Mouse (Mus musculus) hindbrain, embryonic 14.5 days (tissue): Measurements from ENCODE around the gene Brsk1. TPM values are rescaled to one million over a fixed set of nuclear protein-coding genes. Genes with fewer than 3 reads are reported as not detected.

Experiments used
- ATAC-seq: fragments of 200-750 bp; cut with Nextera tagmentation; 2 replicates; pipeline ENCODE4 v1.8.0; 2017; ENCODE audit warnings: moderate number of reproducible peaks, mild to moderate bottlenecking, moderate TSS enrichment, moderate library complexity; ENCODE audit not compliant: low FRiP score
- DNase-seq: peaks from one replicate; pipeline ENCODE4 v3.0.0-alpha.2; 2015; ENCODE audit warnings: low spot score
- H3K27ac ChIP-seq: fragments of 300-500 bp; sonication (generic); 2 replicates; pipeline ENCODE4 v1.5.1; 2014; ENCODE audit warnings: mild to moderate bottlenecking, moderate library complexity
- H3K27me3 ChIP-seq: fragments of 300-500 bp; sonication (generic); 2 replicates; pipeline ENCODE4 v1.6.1; 2014; ENCODE audit warnings: mild to moderate bottlenecking, low read length, mixed read lengths; ENCODE audit not compliant: control insufficient read depth, insufficient read depth
- H3K36me3 ChIP-seq: fragments of 300-500 bp; sonication (generic); replicated peaks from 2 replicates; pipeline ENCODE4 v1.6.1; 2014; ENCODE audit not compliant: control insufficient read depth, insufficient read depth
- H3K4me1 ChIP-seq: fragments of 300-500 bp; sonication (generic); replicated peaks from 2 replicates; pipeline ENCODE4 v1.6.1; 2014; ENCODE audit warnings: antibody characterized with exemption, low read length, mixed read lengths; ENCODE audit not compliant: control insufficient read depth, insufficient read depth
- H3K4me2 ChIP-seq: fragments of 300-500 bp; sonication (generic); replicated peaks from 2 replicates; pipeline ENCODE4 v1.6.1; 2014; ENCODE audit warnings: mild to moderate bottlenecking, moderate library complexity
- H3K4me3 ChIP-seq: fragments of 300-500 bp; sonication (generic); replicated peaks from 2 replicates; pipeline ENCODE4 v1.5.1; 2014; ENCODE audit warnings: mild to moderate bottlenecking, low read length
- H3K9ac ChIP-seq: fragments of 300-500 bp; sonication (generic); 2 replicates; pipeline ENCODE4 v1.6.1; 2014
- H3K9me3 ChIP-seq: fragments of 300-500 bp; sonication (generic); 2 replicates; pipeline ENCODE4 v1.6.1; 2016; ENCODE audit warnings: low read length; ENCODE audit not compliant: control insufficient read depth
- WGBS: fragments of 180-500 bp; shearing (Covaris S2); extraction: QIAGEN DNeasy Blood & Tissue Kit; methylation state at CpG from one replicate; pipeline ENCODE4 v1.1.7; 2014; 5-methylcytosine and 5-hydroxymethylcytosine counted together
- polyA plus RNA-seq: library from polyadenylated mRNA; unstranded; fragments of >200 nt; fragmentation: Nextera tagmentation; extraction: Ambion mirVana; gene quantifications from 2 replicates; pipeline ENCODE4 v1.2.1, GENCODE M21; 2014

The Brsk1 gene
- polyA plus RNA-seq, 1 experiment from 2014 or later = 10.3 TPM

DNA sequence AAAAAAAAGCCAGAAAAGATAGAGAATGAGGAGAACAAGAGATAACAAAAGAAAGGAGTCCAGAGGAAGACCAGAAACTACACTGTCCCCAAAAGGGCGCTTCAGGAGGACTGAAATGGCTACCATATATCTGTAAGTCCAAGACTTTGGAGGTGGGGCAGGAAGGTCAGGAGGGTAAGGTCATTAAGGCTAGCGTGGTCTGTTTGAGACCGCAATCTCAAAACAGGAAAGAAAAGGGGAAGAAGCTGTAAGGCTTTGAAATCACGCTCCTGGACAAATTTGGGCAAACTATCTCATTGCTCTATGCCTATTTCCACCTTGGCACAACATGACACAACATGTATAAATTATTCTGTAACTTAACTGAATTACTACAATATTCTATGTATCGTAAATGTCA lies 7.1 kb upstream of the Brsk1 start:
- Histone ChIP-seq H3K4me3 (no peak overlapping the region), H3K9me3 (no peaks in the 10 kb centered on the region), H3K27me3 (no peaks in the 10 kb centered on the region), H3K4me2 (no peak overlapping the region), H3K4me1 (peaks cover 8% of the 10 kb centered on the region), H3K36me3 (peaks cover 27% of the 10 kb centered on the region), H3K9ac (no peak overlapping the region), H3K27ac (no peak overlapping the region)
- no peak for ATAC-seq
- DNase-seq = no peak
- 92% methylated on average over 5 of the region's 5 CpGs for WGBS

DNA sequence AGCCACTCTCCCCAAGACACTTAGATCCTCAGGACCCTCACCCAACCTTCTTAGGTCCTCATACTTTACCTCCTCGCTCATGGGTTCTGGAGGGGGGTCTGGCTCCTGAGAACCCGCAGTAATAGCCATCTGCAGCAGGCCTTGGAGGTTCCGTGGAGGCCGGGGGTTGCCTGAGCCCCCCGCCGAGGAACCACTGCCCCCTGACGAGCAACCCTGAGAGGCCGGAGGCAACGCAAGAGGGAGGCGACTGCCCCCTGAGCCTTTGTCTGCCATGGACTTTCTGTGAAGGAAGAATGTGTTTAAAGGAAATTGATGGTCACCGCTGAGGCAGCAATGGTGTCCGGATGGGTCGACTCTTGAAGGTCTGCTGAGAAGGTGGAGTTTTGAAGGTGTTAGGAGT lies 6.2 kb upstream of the Brsk1 start:
- Histone ChIP-seq H3K4me1 (peaks cover 8% of the 10 kb centered on the region), H3K27me3 (no peaks in the 10 kb centered on the region), H3K36me3 (peaks cover 22% of the 10 kb centered on the region), H3K9ac (peak overlapping the region; percentile 58), H3K4me2 (peak overlapping the region; percentile 81), H3K27ac (peak overlapping the region; percentile 68), H3K9me3 (no peaks in the 10 kb centered on the region), H3K4me3 (peak overlapping the region; percentile 57)
- no peak for DNase-seq
- under 1% methylated on average over 13 of the region's 13 CpGs for WGBS
- no peak for ATAC-seq

DNA sequence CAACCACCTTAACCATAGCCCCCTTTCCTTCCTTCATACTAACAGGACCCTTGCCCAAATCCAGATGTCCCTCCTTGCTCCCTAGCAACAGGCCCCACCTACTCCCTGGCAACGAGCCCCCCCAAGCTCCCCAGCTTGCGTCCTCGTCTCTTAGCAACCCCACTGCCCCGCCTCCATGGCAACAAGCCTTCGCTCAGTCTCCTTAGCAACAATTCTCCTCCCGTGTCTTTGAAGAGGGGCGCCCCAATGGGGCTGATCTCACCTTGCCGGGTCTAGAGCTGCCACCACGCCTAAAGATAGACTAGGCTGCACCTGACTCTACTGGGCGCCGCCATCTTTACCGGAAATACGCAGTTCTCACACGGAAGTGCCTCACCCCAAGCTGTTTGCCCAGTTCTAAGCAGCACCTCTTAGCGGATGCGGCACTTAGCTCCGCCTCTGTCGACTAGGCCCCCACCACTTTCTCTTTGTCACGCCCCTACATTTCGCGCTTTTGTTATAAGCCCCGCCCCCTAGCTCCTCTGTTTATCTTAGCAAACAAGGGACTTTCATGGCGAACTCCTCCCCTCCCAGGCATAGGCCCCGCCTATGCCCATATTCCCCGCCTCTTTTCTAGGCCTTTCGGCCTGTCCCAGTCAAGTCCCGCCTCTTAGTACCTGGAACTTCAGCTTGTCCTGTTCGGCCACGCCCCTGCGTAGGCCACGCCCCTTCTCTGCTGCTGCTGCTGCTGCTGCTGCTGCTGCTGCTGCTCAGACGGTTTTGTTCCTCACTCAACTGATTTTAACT lies 5.6 kb upstream of the Brsk1 start, which contains the start of gene Hspbp1:
Hspbp1 (minus strand) TSS at position 437 of the 786 bp plus-strand sequence.
- WGBS = under 1% methylated on average over 32 of the region's 32 CpGs
- H3K9ac ChIP-seq = peak within 1 kb of the TSS; percentile 58
- peaks cover 19% of the 10 kb centered on the region for H3K36me3 ChIP-seq
- H3K27ac ChIP-seq = peak within 1 kb of the TSS; percentile 68
- H3K27me3 ChIP-seq = no peaks in the 10 kb centered on the region
- peak within 1 kb of the TSS; percentile 81 for H3K4me2 ChIP-seq
- peak within 1 kb of the TSS; percentile 57 for H3K4me3 ChIP-seq
- ATAC-seq = peak; percentile 98
- no peaks in the 10 kb centered on the region for H3K9me3 ChIP-seq
- peak; percentile 87 for DNase-seq
- peaks cover 8% of the 10 kb centered on the region for H3K4me1 ChIP-seq

DNA sequence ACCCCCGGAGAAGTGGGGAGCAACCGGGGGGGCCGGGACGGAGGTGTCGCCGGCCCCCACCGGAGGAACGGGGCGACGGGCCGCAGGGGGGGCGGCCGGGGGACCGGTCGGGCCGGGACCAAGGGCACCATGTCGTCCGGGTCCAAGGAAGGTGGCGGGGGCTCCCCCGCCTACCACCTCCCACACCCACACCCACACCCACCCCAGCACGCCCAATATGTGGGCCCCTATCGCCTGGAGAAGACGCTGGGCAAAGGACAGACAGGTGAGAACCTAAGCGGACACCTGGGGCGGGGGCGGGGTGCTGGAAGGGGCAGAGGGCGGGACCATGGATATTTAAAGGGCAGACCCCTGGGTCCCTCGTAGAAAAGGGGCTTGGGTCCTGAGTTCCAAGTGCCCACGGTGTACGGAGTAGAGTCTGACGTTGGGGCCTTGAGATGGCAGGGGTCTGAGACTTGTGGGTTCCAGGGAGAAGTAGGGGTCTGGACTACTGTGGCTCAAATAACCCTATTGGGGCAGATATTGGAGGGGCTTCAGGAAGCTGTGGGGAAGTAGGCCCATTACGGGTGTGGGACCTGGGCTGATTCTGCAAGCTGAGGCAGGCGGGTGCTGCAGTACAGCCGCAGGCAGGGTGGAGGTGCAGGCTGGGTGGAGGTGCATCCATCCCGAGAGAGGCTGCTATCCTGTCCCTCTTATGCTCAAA lies 698 bp downstream of the Brsk1 start:
- Histone ChIP-seq H3K27ac (peak overlapping the region; percentile 95), H3K27me3 (no peaks in the 10 kb centered on the region), H3K36me3 (peaks cover 38% of the 10 kb centered on the region), H3K4me2 (peak overlapping the region; percentile 77), H3K9ac (peak overlapping the region; percentile 100), H3K4me3 (peak overlapping the region; percentile 93), H3K4me1 (peaks cover 9% of the 10 kb centered on the region), H3K9me3 (no peaks in the 10 kb centered on the region)
- DNase-seq (peak; percentile 27), ATAC-seq (peak; percentile 49)
- WGBS = 4% methylated on average over 27 of the region's 35 CpGs

DNA sequence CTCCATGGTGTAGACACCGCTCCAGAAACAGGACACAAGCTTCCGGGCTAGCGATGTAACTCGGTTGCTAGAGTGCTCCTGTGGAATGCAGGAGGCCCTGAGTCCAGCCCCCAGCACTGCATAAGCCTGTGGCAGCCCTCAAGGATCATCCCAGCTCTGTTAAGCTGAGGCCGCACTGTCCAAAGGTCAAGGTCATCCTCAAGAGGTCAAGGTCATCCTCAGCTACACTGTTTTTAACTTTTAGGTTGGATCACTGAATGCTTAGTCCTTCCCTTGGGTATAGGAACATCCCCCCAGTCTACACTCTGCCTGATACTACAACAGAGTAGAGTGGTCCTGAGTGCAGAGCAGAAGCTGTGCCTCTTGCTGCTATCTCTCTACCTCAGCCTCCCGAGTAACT lies 2.6 kb downstream of the Brsk1 start:
- Histone ChIP-seq H3K4me3 (no peak overlapping the region), H3K4me1 (peaks cover 9% of the 10 kb centered on the region), H3K36me3 (peaks cover 57% of the 10 kb centered on the region), H3K9me3 (no peaks in the 10 kb centered on the region), H3K4me2 (no peak overlapping the region), H3K9ac (no peak overlapping the region), H3K27ac (no peak overlapping the region), H3K27me3 (no peaks in the 10 kb centered on the region)
- 73% methylated on average over 6 of the region's 6 CpGs for WGBS
- no peak for DNase-seq
- no peak for ATAC-seq

DNA sequence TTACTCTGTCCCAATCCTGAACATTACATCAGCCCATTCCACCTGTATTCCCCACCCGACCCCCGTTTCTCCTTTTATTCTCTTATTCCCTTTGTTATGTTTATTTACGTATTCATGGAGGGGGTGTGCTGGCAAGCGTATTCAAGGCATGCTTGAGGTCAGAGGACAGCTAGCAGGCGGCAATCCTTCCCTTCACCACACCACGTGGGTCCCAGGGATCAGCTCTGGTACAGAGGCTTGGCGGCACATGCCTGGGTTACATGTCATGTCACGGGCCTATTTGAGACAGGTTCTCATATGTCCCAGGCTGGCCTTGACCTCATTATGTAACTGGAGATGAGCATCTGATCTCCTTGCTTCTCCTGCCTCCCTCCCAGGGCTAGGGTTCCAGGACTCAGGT lies 11.9 kb downstream of the Brsk1 start:
- Histone ChIP-seq H3K9ac (0 out of 2 replicates have a peak overlapping the region, but pooled peaks have one; percentile 20), H3K4me1 (no peaks in the 10 kb centered on the region), H3K4me2 (no peak overlapping the region), H3K27ac (peak overlapping the region; percentile 24; the same call in 1 of the 2 replicates), H3K4me3 (no peak overlapping the region), H3K36me3 (peaks cover 100% of the 10 kb centered on the region), H3K9me3 (no peaks in the 10 kb centered on the region), H3K27me3 (no peaks in the 10 kb centered on the region)
- no peak for DNase-seq
- no peak for ATAC-seq
- 29% methylated on average over 8 of the region's 8 CpGs for WGBS

DNA sequence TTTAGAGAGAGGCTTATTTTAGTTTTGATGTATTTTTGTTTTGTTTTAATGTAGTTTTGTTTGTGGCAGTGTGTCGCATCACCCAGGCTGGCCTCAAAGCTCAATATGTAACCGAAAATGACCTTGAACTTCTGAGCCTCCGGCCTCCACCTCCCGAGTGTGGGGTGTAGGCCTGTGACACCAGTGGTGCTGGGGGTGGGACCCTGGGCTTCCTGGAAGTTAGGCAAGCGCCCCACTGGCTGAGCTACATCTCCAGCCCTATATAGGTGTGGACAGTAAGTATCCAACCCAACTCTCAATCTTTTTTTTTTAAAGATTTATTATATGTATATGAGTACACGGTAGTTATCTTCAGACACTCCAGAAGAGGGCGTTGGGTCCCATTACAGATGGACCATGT lies 12.8 kb downstream of the Brsk1 start:
- no peak overlapping the region for H3K9ac ChIP-seq
- H3K4me2 ChIP-seq = no peak overlapping the region
- H3K4me1 ChIP-seq = no peaks in the 10 kb centered on the region
- peaks cover 100% of the 10 kb centered on the region for H3K36me3 ChIP-seq
- DNase-seq = no peak
- WGBS = 94% methylated on average over 7 of the region's 7 CpGs
- no peaks in the 10 kb centered on the region for H3K9me3 ChIP-seq
- no peaks in the 10 kb centered on the region for H3K27me3 ChIP-seq
- no peak for ATAC-seq
- H3K27ac ChIP-seq = no peak overlapping the region
- no peak overlapping the region for H3K4me3 ChIP-seq

DNA sequence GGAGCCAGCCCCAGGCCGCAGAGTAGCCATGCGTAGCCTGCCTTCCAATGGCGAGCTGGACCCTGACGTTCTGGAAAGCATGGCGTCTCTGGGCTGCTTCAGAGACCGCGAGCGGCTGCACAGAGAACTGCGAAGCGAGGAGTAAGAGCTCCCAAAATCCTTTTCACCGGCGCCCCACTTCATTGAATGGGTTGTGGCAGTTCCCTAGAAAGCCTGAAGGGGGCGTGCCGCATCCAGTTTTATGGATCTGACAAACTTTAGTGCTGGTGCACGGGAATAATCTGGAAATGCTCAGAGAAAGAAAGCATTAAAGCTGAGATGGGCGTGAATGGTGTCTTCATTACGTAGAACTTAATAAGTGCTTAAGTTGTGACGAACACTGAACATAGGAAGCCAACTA lies 14.7 kb downstream of the Brsk1 start:
- H3K36me3 ChIP-seq = peaks cover 100% of the 10 kb centered on the region
- H3K9me3 ChIP-seq = no peaks in the 10 kb centered on the region
- no peak for ATAC-seq
- DNase-seq = peak; percentile 52
- no peak overlapping the region for H3K4me2 ChIP-seq
- no peaks in the 10 kb centered on the region for H3K27me3 ChIP-seq
- 0 out of 2 replicates have a peak overlapping the region, but pooled peaks have one; percentile 1 for H3K9ac ChIP-seq
- H3K27ac ChIP-seq = no peak overlapping the region
- H3K4me1 ChIP-seq = no peaks in the 10 kb centered on the region
- no peak overlapping the region for H3K4me3 ChIP-seq
- 36% methylated on average over 18 of the region's 18 CpGs for WGBS

DNA sequence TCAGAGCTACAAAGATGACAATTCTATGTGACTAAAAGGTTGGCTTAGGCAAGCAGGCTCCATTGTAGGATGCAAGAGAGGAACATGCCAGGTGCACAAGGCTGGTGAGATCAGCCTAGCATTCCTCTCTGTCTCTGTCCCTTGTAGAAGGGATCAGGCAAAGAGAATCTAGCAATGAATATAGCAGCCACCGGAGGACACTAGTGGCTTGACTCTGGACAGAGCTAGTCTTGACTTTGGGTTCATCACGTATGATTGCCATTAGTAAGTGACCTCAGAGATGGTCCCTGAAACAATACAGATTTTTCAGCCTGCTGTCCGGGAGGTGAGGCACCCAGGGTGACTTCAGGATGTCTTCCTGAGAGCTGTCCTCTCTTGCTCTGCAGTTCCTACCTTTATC lies 22.2 kb downstream of the Brsk1 start:
- Histone ChIP-seq H3K27me3 (no peaks in the 10 kb centered on the region), H3K4me3 (no peak overlapping the region), H3K9me3 (no peaks in the 10 kb centered on the region), H3K4me2 (no peak overlapping the region), H3K9ac (no peak overlapping the region), H3K4me1 (no peaks in the 10 kb centered on the region), H3K36me3 (peaks cover 98% of the 10 kb centered on the region), H3K27ac (no peak overlapping the region)
- ATAC-seq (no peak), DNase-seq (no peak)
- 86% methylated on average over 3 of the region's 3 CpGs for WGBS
